Mouse (Mus musculus) naive thymus-derived CD4-positive, alpha-beta T cell, adult 2 months (primary cell): Measurements from ENCODE around the gene Sesn1.
"Not testable (repeated sequence)": the region's sequence is repeated elsewhere in the genome, so short reads cannot be mapped to it uniquely, and the experiment has no call there.

ENCODE experiments used
- DNase-seq: peaks from one replicate; pipeline ENCODE4 v3.0.0-alpha.2; 2011; ENCODE audit warnings: low read depth

Sesn1 gene

DNA sequence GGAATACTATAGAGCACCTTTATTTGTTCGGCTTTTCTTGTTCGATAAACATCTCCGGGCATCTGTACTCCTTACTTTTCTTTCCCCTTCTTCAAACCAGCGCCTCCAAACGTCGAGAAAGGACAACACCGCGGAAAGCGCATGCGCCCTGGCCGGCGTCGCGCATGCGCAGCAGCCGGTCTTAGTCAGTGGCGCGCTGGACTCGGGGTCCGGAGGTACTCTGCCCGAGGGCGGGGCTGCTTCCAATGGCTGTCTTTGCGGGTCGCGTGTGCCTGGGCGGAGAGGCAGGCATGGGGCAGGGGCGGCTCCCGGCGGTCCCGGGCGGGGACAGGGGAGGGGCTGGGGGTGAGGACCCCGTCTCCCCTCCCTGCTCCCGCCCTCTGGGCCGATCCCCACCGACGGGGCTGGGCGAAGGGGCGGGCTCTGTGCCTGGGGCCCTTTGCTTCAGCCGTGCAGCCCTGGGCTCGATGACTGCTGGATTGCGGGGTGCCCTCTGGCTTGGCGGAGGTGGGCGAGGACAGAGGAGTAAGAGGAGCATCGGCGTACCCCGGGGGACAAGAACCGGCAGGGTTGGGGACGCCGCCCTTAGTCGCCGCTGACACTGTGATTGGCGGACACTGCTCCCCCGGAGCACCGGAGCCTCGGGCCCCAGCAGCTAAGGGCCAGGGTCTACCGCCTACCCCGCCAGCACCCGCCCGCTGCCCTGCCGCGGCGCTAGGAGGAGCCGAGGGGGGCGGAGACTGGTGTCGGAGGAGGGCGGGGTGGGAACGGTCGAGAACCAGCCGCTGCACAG lies at the start of gene Sesn1, which contains the start of gene Cep57l1:
Gene Sesn1 (plus strand): TSS at position 165 of the 793 bp plus-strand sequence.
Gene Cep57l1 (minus strand): TSS at position 101 of the 793 bp plus-strand sequence.
- peak; percentile 95 for DNase-seq

DNA sequence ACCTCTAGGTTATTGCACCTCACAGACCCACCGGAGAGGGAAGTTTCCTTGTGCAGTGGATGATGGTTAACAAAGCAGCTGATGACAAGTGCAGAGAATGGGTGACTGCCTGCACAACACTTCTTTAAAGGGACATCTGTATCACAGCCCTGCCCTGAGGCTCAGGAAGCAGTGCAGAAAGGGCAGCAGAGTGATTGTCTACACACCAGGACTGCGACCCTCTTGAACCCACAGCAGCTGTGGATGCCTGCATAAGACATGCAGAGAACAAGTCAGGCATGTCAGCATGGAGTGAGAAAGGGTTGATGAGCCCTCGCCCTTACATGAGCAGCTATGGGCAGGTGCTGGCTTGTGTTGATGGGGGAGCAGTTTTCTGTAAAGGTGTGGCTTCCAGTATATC lies 48.9 kb upstream of the Sesn1 start:
- DNase-seq = no peak

DNA sequence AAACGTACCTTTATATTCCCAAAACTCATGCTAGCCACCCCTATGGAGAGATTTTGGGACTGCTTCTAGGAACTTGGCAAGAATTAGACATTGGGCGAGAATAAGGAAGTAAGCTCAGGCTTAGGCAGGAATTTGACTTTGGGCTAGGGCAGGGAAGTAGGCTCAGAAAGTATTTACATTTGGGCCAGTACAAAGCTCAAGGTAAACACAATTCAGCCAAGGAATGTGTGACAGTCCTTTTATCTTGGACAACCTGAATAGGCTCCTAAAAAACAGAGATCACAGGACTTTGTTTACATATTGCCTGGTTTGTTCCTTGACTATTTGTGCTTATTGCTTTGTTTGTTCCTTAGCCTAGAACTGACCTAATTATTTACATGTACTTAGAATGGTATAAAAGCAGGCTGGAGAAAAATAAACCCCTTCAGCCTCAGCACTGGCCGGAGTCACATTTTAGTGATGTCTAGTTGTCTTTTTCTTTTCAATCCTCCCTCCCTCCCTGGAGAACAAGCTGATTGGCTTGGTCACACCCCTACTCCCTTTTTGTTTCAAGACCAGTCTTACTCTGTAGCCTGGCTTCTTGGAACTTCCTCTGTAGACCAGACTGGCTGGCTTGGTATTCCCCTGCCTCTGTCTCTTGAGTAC lies 45.9 kb upstream of the Sesn1 start:
- no peak for DNase-seq

DNA sequence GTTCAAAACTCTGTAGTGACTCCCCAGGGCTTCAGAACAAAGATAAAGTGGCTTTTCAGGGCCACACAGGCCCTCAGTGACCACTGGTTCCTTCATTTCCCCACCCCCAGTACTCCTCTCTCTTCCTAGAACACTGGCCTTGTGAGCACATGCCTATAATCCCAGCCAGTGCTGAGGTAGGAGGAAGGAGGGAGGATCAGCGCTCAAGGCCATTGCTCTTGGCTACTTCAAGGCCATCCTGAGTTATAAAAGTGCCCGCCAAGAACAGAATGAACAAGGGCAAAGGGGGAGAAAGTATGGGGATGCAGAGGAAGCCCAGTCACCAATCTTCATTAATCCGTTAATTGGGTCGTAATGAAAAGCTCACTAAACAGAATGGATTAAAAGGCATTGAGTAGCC lies 44.1 kb upstream of the Sesn1 start:
- no peak for DNase-seq

DNA sequence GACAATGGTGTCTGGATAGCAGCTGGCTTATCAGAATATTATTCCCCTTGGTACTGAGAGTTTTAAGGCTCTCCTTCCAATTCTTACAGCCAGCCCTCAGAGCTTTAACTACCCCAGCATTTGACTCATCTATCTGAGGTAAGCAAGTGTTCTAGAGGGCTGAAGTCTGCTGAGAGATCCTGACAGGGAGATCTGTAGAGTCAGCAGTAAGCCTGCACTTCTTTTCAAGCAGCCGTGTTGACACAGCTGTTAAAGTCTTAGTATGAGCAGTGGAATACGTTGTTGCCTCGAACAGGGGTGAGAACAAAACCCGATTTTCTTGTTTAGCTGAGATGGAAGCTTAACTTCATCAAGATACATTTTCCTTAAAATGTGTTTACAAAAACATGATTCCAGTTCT lies 43.5 kb upstream of the Sesn1 start:
- DNase-seq = no peak

DNA sequence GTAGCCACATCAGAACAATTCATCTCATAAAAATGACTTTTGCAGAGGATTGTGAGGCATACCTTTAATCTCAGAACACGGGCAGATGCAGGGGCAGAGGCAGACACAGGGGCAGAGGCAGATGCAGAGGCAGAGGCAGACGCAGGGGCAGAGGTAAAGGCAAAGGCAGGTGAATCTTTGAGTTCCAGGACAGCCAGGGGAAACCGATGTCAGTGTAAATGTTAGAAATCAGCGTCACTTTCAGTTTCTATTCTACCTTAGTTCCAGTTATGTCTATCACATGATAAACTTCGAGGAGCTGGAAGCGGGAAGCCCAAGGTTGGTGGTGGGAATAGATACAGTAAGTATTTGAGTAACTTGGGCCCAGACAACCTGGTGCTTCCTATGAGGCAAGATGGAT lies 42.5 kb upstream of the Sesn1 start:
- DNase-seq = peak; percentile 15

DNA sequence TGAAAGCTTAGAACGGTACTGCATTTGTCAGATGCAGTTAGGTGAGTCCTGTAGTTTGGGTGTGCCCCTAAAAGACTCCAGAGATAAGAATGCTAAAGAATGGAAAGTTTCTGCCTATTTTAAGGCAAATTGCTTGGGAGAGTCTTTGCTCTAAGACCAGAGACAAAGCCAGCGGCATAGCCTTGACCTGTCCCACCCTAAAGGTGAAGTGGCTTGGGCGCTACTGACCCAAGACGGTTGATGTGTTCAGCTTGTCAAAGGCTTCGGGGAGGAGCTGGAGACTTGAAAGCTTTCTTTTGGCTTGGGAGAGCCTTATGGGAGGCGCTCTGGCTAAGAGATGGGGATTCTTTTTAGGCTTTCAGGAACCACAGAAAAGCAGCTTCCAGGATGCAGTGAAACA lies 17.4 kb upstream of the Sesn1 start:
- DNase-seq = no peak

DNA sequence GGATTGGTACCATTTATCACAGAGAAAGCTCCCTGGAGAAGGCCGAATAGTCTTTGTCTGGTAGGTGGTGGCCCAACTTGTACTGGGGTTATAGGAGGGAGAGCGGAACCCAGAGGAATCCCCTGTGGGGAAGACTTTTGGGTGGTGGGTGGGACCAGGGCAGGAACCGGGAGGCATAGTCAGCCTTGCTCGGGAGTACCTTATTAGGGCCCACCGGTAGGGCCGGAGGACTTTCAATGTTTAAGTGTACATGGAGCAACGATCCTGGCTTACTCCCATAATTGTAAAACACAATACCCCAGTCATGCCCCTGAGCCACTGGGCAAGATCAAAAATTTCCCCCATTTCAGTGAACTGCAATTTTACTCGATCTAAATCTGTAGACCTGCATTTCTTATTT lies 12.5 kb upstream of the Sesn1 start:
- DNase-seq = no peak

DNA sequence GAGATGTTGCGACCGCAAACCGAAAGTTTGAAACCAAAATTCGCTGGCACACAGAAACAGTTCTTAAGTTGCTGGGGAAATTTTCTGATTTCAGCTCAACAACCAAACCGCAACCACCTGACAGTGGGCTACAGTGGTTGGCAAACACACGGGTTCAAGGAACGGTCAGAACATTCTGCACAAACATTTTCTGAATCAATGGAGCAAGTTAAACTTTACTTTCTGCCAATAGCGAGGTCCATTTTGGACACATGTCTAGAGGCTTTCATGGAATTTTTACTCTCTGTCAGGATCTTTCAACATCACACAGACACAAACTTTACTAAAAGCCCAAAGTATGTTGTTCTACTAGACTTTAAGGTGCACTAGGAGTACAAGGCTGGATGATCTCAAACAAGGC lies 6.3 kb upstream of the Sesn1 start:
- DNase-seq = no peak

DNA sequence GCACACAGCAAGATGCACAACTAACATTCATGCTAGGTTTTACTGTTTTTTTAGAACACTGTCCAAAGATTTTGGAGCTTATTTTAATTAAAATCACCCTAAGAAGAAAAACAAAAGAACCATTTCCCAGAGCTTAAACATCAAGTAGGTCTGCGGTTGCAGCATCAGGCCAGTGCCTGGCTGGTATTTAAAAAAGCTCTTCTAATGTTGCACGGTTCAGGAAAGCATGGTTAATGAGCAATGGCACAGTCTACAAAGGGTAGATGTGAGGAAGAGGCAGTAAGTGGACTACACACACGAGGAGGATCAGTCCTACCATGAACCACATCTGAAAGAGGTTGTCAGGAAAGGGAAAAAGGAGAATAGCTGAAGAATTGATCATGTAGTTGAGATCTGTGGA lies 5.0 kb upstream of the Sesn1 start:
- no peak for DNase-seq

DNA sequence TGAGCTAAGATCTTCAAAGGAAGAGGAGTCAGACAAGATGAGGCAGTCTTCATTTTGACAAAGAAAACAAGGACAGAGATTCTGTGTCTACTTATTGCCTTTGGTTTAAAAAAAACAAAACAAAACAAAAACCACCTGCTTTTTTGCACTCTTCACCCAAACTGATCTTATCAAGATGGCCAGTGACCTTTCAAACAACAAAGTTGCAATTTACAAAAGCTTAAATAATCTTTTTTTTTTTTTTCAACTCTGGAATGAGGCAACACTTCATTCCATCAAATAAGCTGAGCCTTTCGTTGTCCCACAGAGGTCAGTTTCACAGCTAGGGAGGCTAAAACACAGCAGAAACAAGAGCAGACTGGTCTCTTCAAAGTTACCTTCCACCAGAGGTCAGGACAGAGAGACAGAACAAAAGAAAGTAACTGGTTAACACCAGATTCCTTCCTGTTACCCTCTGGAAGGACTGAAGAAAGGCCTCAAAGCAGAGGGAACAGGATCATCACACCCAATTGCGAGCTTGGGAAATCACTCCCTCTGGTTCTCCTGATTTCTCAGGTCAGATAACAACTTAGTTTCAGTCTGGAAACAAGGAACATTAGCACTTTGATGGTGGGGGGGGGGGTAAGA lies 3.9 kb upstream of the Sesn1 start:
- DNase-seq = no peak

DNA sequence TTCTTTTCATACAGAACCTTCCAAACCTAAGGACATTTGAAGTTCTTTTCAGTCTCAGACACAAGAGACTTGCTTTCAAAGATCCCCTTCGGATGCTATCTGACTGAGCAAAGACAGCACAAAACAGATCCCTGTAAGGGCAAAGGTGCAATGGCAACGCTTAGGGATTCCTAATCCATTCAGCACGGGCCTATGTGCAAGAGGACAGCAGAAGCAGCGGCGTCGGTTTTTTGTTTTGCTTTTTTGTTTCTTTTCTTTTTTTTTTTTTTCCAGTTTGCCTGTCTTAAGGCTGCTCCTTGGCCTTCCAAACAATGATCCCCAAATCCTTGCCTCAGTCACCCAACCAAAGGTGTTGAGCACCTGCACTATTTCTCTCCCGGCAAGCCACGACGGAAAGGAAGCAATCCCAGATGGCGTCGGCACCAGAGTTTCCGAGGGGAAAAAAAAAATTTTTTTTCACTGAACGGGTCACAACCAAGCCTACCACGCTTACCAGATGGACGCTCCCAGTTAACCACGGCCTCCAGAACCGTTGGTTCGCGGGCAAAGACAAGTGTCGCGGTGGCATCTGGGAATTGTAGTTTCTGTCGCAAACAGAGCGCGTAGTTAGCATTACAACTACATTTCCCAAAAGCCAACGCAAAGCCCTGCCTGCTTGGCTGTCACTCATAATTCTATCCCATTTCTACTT lies 510 bp upstream of the Sesn1 start:
- DNase-seq = no peak

DNA sequence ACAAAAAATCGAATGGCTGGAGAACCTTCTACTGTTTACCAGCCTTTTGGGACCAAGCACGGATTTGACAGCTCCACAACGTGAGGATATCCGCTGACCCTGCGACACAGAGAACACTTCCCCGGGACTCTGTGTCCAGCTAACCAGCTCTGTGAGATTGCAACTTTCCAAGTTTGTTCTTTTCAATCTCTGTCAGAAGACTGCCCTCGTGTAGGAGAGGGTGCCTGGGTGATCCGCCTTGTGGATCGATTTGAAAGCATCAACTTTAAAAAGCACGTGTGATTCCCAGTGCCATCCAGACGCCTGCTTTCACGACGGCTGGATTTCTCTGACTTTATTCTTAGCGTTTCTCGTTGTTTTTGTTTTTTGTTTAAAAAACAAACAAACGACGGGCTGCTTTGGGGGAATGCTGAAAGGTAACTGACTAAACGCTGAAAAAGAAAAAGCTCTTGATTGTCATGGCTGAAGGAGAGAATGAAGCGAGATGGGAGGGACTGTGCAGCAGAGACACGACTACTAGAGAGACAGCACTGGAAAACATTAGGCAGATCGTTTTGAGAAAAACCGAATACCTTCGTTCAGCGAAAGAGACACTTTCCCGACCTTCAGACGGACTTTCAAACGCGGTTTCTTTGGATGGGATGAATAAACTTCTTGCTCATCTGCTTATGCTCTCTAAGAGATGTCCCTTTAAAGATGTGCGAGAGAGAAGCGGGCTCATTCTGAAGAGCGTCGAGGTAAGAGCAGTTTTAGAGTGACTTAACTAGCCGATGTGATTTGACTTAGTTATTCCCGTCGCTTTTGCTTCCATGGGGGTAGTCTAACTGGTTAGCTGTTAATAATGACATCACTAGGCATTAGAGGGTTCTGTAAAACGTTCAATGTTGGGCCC lies 1.1 kb downstream of the Sesn1 start:
- DNase-seq = peak; percentile 51

DNA sequence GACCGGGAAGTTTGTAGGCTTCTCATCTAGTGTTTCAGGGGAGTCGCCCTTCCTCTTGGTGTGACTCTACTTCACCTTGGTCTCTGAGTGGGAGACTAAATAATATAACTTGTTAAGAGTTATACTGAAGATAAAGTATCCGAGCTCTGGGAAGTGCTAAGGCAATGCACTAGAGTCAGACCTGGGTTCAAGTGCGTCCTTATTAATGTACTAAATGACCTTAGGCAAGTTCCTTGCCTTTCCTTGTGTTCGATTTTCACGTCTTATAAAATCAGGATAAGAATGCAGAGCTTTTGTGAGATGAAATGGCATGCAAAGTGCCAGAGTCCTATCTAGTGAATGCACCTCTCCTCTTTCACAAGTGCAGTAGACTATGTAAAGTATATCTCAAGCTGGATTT lies 2.8 kb downstream of the Sesn1 start:
- DNase-seq = no peak

DNA sequence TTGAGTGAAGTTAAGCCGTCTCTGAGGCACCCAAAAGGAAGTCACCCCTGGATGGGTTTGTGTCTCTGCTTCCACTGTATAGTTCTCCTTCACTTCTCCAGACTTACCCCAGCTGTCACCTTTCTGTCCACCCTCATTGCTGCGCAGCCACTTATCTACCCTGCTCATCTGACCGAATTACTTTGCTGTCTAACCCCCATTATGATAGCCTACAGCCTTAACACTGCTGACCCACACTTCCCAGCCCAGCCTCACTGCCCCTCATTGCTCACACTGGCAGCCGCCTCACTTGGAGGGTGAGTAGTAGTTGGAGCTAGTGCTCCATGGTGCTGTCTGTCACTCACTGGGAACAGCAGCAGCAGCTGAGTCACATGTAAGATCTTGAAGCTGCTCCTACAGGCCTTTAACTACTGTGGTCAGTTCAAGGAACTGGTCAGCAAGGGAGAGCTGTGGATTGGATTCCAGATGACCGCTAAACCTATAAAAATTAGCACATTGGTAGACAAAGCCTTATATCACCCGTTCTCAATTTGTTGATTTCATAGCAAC lies 4.6 kb downstream of the Sesn1 start:
- DNase-seq = no peak

DNA sequence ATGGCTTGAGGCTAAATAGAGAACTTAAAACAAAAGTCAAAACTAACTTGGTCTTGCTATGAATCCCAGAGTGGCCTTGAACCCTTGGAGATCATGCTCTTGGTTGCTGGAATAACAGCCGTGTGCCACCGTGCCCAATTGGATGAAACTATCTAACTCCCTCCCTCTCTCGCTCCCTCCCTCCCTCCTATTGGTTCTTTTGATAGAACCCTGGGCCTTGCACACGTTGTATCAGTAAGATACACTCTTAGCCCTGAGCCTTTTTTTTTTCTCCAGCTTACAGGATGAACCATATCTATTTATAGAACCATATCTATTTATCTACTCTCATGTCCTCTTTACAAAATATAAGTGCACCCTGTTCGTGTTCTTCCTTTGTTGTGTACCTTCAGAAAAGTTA lies 6.8 kb downstream of the Sesn1 start:
- peak; percentile 22 for DNase-seq

DNA sequence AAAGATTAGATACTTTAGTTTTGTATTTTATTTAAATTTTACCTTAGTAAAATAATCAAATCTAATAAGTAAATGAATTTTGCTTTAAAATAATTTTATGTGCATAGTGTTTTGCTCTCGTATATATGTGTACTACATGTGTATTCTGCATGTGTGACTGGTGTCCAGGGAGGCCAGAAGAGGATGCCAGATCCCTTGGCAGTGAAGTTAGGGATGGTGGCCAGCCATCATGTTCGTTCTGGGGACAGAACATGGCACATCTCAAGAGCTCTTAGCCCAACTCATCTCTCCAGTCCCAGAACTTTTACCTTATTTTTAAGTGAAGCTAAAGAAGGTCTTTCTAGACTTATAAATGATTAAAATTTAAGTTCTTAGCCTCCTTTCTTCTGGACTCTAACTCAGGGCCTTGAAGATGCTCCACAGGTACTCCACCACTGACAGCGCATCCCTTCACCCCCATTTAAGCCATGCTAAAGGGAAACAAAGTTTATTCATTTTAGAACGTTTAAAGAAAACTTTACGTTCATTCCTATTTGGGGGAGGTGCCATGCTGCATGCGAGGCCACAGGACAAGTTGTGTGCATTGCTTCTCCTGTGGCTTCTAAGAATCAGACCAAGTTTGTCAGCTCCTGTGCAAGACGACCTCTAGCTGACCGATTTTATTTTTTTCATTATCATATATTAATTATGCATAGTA lies 8.4 kb downstream of the Sesn1 start:
- no peak for DNase-seq

DNA sequence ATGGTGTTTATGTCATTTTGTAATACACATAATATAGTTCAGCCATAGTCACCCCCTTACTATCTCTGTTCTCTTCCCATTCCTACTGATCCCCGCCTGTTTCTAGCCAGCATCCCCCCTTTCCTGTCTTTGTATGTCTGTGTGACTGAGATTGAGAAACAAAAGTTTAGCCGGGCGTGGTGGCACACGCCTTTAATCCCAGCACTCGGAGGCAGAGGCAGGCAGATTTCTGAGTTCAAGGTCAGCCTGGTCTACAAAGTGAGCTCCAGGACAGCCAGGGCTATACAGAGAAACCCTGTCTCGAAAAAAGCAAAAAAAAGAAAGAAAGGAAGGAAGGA lies 9.0 kb downstream of the Sesn1 start:
- not testable (repeated sequence) for DNase-seq

DNA sequence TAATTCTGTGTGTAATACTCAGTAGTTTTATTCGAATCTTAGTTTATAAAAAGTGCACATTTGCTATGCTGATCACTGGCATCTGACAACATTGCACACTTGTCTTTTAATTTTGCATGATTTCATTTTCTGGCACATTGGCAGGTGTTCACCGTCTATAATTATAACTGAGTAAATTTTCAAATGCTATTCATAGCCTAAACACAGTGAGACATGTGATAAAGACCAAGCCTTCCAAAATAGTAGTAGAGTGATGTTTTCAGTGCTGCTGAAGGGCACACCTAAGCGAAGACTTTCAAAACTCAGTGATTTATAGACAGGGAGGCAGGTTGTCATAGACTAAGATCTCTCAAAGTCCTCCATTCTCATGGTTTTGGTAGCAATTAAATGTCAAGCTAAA lies 9.6 kb downstream of the Sesn1 start:
- DNase-seq = no peak

DNA sequence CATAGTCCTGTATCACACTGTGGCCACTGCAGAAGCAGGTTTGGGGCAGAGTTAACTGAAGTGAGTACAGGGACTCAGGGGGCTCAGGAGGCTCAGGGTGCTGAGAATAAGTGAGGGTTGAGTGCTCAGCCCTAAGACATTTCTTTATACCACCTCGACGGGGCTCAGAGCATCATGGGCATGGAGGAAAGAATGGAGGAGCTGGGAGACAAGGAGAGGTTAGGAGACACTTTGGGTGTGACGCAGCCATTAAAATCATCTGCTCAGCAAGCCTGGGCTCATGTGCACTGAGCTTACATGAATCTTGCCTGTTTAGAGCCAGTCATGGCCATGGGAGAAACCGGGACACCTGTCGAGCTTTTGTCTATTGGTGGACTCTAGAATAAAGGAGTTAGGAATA lies 10.7 kb downstream of the Sesn1 start:
- DNase-seq = no peak

DNA sequence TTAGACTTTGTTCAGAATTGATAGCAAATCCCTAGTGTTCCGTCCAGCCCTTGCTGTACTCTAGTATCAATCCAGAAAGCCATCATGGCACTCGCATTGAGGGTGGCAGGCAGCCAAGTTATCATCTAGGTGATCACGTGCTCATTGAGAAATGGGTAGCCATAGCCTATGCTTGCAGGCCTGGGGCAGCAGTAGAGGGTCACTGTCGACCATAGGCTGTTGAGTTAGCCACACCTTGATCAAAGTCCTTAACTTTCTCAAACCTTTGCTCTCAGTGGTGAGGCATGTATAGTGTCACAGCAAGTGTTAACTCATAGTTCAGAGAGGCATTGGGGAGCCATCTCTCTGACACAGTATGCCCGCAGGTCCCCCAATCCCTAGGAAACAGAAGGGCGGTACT lies 11.4 kb downstream of the Sesn1 start:
- no peak for DNase-seq
